Mouse (Mus musculus): Measurements from ENCODE around the gene Lbx1. TPM values are rescaled to one million over a fixed set of nuclear protein-coding genes. Genes with fewer than 3 reads are reported as not detected.

Lbx1 gene
- polyA plus RNA-seq, 1 experiment from 2014 or later = 5.0 TPM

- H3K27me3 ChIP-seq (ENCODE audit: control insufficient read depth, insufficient read depth, low read length) = peaks cover 93% of the 10 kb centered on the region
- peak overlapping the region; percentile 41; the same call in 1 of the 2 replicates for H3K4me2 ChIP-seq (ENCODE audit: low read depth, severe bottlenecking)
- peak overlapping the region; percentile 22; the same call in 1 of the 2 replicates for H3K4me3 ChIP-seq (ENCODE audit: low read depth, low read length)
- WGBS = under 1% methylated on average over 14 of the region's 14 CpGs
- no peaks in the 10 kb centered on the region for H3K36me3 ChIP-seq (ENCODE audit: control insufficient read depth, insufficient read depth, low read length)
- H3K9ac ChIP-seq (ENCODE audit: low read length) = peak overlapping the region; percentile 32
- ATAC-seq (ENCODE audit: insufficient number of reproducible peaks, low FRiP score, low TSS enrichment, low read depth) = no peak
- H3K4me1 ChIP-seq (ENCODE audit: control insufficient read depth, insufficient read depth, low read length) = peaks cover 15% of the 10 kb centered on the region
- DNase-seq (ENCODE audit: low spot score) = peak; percentile 61
- no peak overlapping the region for H3K27ac ChIP-seq (replicated peaks; ENCODE audit: low read depth, low read length)
- H3K9me3 ChIP-seq (ENCODE audit: control insufficient read depth, low read length) = no peaks in the 10 kb centered on the region
These were observed 3.6 kb downstream of the Lbx1 start for GRCm38 (mm10) chr19:45232036-45232410.

GRCm38 (mm10) chr19:45231383-45232035 is 4.1 kb downstream of the Lbx1 start:
- DNase-seq (ENCODE audit: low spot score) (peak; percentile 69), ATAC-seq (ENCODE audit: insufficient number of reproducible peaks, low FRiP score, low TSS enrichment, low read depth) (no peak)
- under 1% methylated on average over 44 of the region's 44 CpGs for WGBS
- Histone ChIP-seq H3K36me3 (ENCODE audit: control insufficient read depth, insufficient read depth, low read length) (no peaks in the 10 kb centered on the region), H3K9ac (ENCODE audit: low read length) (peak overlapping the region; percentile 45), H3K27me3 (ENCODE audit: control insufficient read depth, insufficient read depth, low read length) (peaks cover 97% of the 10 kb centered on the region), H3K4me1 (ENCODE audit: control insufficient read depth, insufficient read depth, low read length) (peaks cover 12% of the 10 kb centered on the region), H3K4me3 (ENCODE audit: low read depth, low read length) (peak overlapping the region; percentile 22), H3K4me2 (ENCODE audit: low read depth, severe bottlenecking) (peak overlapping the region; percentile 41), H3K9me3 (ENCODE audit: control insufficient read depth, low read length) (no peaks in the 10 kb centered on the region), H3K27ac (replicated peaks; ENCODE audit: low read depth, low read length) (peak overlapping the region; percentile 42; the same call in 1 of the 2 replicates)

GRCm38 (mm10) chr19:45230848-45231382 is 4.7 kb downstream of the Lbx1 start:
- Histone ChIP-seq H3K27ac (replicated peaks; ENCODE audit: low read depth, low read length) (peak overlapping the region; percentile 42; the same call in 1 of the 2 replicates), H3K4me1 (ENCODE audit: control insufficient read depth, insufficient read depth, low read length) (peaks cover 8% of the 10 kb centered on the region), H3K4me2 (ENCODE audit: low read depth, severe bottlenecking) (peak overlapping the region; percentile 41), H3K9me3 (ENCODE audit: control insufficient read depth, low read length) (no peaks in the 10 kb centered on the region), H3K4me3 (ENCODE audit: low read depth, low read length) (peak overlapping the region; percentile 22), H3K27me3 (ENCODE audit: control insufficient read depth, insufficient read depth, low read length) (peaks cover 97% of the 10 kb centered on the region), H3K9ac (ENCODE audit: low read length) (peak overlapping the region; percentile 45), H3K36me3 (ENCODE audit: control insufficient read depth, insufficient read depth, low read length) (no peaks in the 10 kb centered on the region)
- DNase-seq (ENCODE audit: low spot score) (no peak), ATAC-seq (ENCODE audit: insufficient number of reproducible peaks, low FRiP score, low TSS enrichment, low read depth) (0 out of 2 replicates have a peak, but pooled peaks have one; percentile 4)
- WGBS = 2% methylated on average over 40 of the region's 51 CpGs

- no peaks in the 10 kb centered on the region for H3K9me3 ChIP-seq (ENCODE audit: control insufficient read depth, low read length)
- H3K27ac ChIP-seq (replicated peaks; ENCODE audit: low read depth, low read length) = no peak overlapping the region
- no peak for ATAC-seq (ENCODE audit: insufficient number of reproducible peaks, low FRiP score, low TSS enrichment, low read depth)
- no peaks in the 10 kb centered on the region for H3K36me3 ChIP-seq (ENCODE audit: control insufficient read depth, insufficient read depth, low read length)
- H3K4me2 ChIP-seq (ENCODE audit: low read depth, severe bottlenecking) = peak overlapping the region; percentile 20; the same call in 1 of the 2 replicates
- under 1% methylated on average over 20 of the region's 20 CpGs for WGBS
- peaks cover 97% of the 10 kb centered on the region for H3K27me3 ChIP-seq (ENCODE audit: control insufficient read depth, insufficient read depth, low read length)
- H3K4me3 ChIP-seq (ENCODE audit: low read depth, low read length) = peak overlapping the region; percentile 5; the same call in 1 of the 2 replicates
- DNase-seq (ENCODE audit: low spot score) = peak; percentile 57
- 0 out of 2 replicates have a peak overlapping the region, but pooled peaks have one; percentile 12 for H3K9ac ChIP-seq (ENCODE audit: low read length)
- H3K4me1 ChIP-seq (ENCODE audit: control insufficient read depth, insufficient read depth, low read length) = peaks cover 5% of the 10 kb centered on the region
These were observed 5.4 kb downstream of the Lbx1 start for GRCm38 (mm10) chr19:45230201-45230611.

- DNase-seq (ENCODE audit: low spot score) (peak; percentile 67), ATAC-seq (ENCODE audit: insufficient number of reproducible peaks, low FRiP score, low TSS enrichment, low read depth) (no peak)
- Histone ChIP-seq H3K4me1 (ENCODE audit: control insufficient read depth, insufficient read depth, low read length) (peaks cover 8% of the 10 kb centered on the region), H3K27ac (replicated peaks; ENCODE audit: low read depth, low read length) (no peak overlapping the region), H3K9me3 (ENCODE audit: control insufficient read depth, low read length) (no peaks in the 10 kb centered on the region), H3K9ac (ENCODE audit: low read length) (no peak overlapping the region), H3K4me2 (ENCODE audit: low read depth, severe bottlenecking) (peak overlapping the region; percentile 15), H3K4me3 (ENCODE audit: low read depth, low read length) (0 out of 2 replicates have a peak overlapping the region, but pooled peaks have one; percentile 5), H3K36me3 (ENCODE audit: control insufficient read depth, insufficient read depth, low read length) (no peaks in the 10 kb centered on the region), H3K27me3 (ENCODE audit: control insufficient read depth, insufficient read depth, low read length) (peaks cover 97% of the 10 kb centered on the region)
- whole genome bisulfite sequencing = under 1% methylated on average over 33 of the region's 33 CpGs
These were observed 6.1 kb downstream of the Lbx1 start for GRCm38 (mm10) chr19:45229378-45230135.

- Histone ChIP-seq H3K27ac (replicated peaks; ENCODE audit: low read depth, low read length) (no peak overlapping the region), H3K9ac (ENCODE audit: low read length) (no peak overlapping the region), H3K9me3 (ENCODE audit: control insufficient read depth, low read length) (no peaks in the 10 kb centered on the region), H3K36me3 (ENCODE audit: control insufficient read depth, insufficient read depth, low read length) (no peaks in the 10 kb centered on the region), H3K27me3 (ENCODE audit: control insufficient read depth, insufficient read depth, low read length) (peaks cover 97% of the 10 kb centered on the region), H3K4me2 (ENCODE audit: low read depth, severe bottlenecking) (no peak overlapping the region), H3K4me1 (ENCODE audit: control insufficient read depth, insufficient read depth, low read length) (peaks cover 14% of the 10 kb centered on the region), H3K4me3 (ENCODE audit: low read depth, low read length) (no peak overlapping the region)
- WGBS = 6% methylated on average over 4 of the region's 4 CpGs
- DNase-seq (ENCODE audit: low spot score) (peak; percentile 39), ATAC-seq (ENCODE audit: insufficient number of reproducible peaks, low FRiP score, low TSS enrichment, low read depth) (no peak)
These were observed 6.8 kb downstream of the Lbx1 start for GRCm38 (mm10) chr19:45228781-45229180.

- H3K27me3 ChIP-seq (ENCODE audit: control insufficient read depth, insufficient read depth, low read length) = peaks cover 96% of the 10 kb centered on the region
These were observed 7.5 kb downstream of the Lbx1 start for GRCm38 (mm10) chr19:45228097-45228496.

GRCm38 (mm10) chr19:45227671-45228070 is 7.9 kb downstream of the Lbx1 start:
- Histone ChIP-seq H3K4me2 (ENCODE audit: low read depth, severe bottlenecking) (no peak overlapping the region), H3K27ac (replicated peaks; ENCODE audit: low read depth, low read length) (no peak overlapping the region), H3K9ac (ENCODE audit: low read length) (no peak overlapping the region), H3K4me3 (ENCODE audit: low read depth, low read length) (no peak overlapping the region), H3K4me1 (ENCODE audit: control insufficient read depth, insufficient read depth, low read length) (peaks cover 14% of the 10 kb centered on the region), H3K27me3 (ENCODE audit: control insufficient read depth, insufficient read depth, low read length) (peaks cover 96% of the 10 kb centered on the region), H3K36me3 (ENCODE audit: control insufficient read depth, insufficient read depth, low read length) (no peaks in the 10 kb centered on the region), H3K9me3 (ENCODE audit: control insufficient read depth, low read length) (no peaks in the 10 kb centered on the region)
- no peak for DNase-seq (ENCODE audit: low spot score)
- WGBS = 0% methylated on average over 1 of the region's 1 CpGs
- no peak for ATAC-seq (ENCODE audit: insufficient number of reproducible peaks, low FRiP score, low TSS enrichment, low read depth)

More at GRCm38 (mm10) chr19:45228097-45228496, 7.5 kb downstream of the Lbx1 start:
- H3K4me1 ChIP-seq (ENCODE audit: control insufficient read depth, insufficient read depth, low read length) = peaks cover 14% of the 10 kb centered on the region
- H3K9me3 ChIP-seq (ENCODE audit: control insufficient read depth, low read length) = no peaks in the 10 kb centered on the region
- no peak overlapping the region for H3K4me3 ChIP-seq (ENCODE audit: low read depth, low read length)
- DNase-seq (ENCODE audit: low spot score) (no peak), ATAC-seq (ENCODE audit: insufficient number of reproducible peaks, low FRiP score, low TSS enrichment, low read depth) (no peak)
- WGBS = 7% methylated on average over 12 of the region's 12 CpGs
- no peak overlapping the region for H3K9ac ChIP-seq (ENCODE audit: low read length)
- no peak overlapping the region for H3K27ac ChIP-seq (replicated peaks; ENCODE audit: low read depth, low read length)
- no peaks in the 10 kb centered on the region for H3K36me3 ChIP-seq (ENCODE audit: control insufficient read depth, insufficient read depth, low read length)
- H3K4me2 ChIP-seq (ENCODE audit: low read depth, severe bottlenecking) = no peak overlapping the region

Measured in limb, embryonic 11.5 days (tissue).